Mouse (Mus musculus) layer of hippocampus, adult 8-10 months (tissue): ENCODE results near the gene Zmynd19. TPM values are rescaled to one million over a fixed set of nuclear protein-coding genes. Genes with fewer than 3 reads are reported as not detected.
"Not testable (repeated sequence)": the region's sequence is repeated elsewhere in the genome, so short reads cannot be mapped to it uniquely, and the experiment has no call there.

ENCODE experiments used
- DNase-seq, 2 experiments: peaks; one replicate each; pipeline ENCODE4 v3.0.0; 2022; ENCODE audit warnings: low spot score in 2 of 2
- total RNA-seq, 4 experiments: library from RNA; stranded (reverse); gene quantifications; 2 replicates each; pipeline ENCODE4 v1.2.4; 2022

Zmynd19 gene
- total RNA-seq, 4 experiments from 2014 or later = 31.0 to 38.0 (median 35.3) TPM

DNA sequence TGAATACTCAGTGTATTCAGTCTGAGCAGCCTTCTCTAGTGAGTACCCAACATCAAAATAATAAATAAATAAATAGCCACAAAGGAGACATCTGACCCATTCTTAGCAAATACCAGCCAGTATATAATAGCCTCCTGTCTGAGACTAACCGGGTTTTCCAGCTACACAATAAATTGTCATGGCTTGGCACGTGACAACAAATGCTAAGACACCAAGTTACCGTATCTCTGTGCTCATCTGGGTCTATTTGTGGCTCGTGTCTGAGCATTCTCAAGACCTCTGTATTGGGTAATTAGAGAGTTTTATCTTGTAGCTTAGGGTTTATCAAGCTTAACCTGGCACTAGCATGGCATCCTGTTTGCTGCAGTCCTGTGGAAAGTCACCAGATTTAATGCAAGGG lies 7.5 kb upstream of the Zmynd19 start:
- DNase-seq = no peak

DNA sequence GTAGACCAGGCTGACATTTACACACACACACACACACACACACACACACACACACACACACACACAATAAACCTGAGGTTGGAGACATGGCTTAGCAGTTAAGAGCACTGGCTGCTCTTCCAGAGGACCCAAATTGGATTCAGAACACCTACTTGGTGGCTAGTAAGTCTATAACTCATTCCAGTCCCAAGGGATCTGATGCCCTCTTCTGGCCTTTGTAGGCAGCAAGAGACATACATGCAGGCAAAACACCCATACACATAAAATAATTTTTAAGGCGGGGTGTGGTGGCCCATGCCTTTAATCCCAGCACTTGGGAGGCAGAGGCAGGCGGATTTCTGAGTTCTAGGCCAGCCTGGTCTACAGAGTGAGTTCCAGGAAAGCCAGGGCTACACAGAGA lies 5.3 kb upstream of the Zmynd19 start:
- not testable (repeated sequence) for DNase-seq

DNA sequence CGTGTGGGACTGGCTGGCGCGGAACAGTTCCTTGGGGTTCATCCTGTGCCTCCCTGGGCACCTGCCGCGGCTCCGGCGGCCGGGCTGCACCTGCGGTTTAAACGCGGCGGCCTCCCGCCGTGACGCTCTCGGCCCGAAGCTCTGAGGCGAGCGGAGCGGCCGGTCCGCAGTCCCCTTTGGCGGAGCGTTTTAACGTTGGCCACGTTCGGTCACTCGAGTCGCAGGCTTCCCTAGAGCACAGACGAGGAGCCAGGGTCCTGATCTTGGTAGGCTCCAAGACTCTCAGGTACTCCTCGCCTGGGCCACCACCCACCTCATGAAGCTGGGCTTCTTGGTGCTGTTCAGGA lies 570 bp downstream of the Zmynd19 start:
- DNase-seq = no peak

DNA sequence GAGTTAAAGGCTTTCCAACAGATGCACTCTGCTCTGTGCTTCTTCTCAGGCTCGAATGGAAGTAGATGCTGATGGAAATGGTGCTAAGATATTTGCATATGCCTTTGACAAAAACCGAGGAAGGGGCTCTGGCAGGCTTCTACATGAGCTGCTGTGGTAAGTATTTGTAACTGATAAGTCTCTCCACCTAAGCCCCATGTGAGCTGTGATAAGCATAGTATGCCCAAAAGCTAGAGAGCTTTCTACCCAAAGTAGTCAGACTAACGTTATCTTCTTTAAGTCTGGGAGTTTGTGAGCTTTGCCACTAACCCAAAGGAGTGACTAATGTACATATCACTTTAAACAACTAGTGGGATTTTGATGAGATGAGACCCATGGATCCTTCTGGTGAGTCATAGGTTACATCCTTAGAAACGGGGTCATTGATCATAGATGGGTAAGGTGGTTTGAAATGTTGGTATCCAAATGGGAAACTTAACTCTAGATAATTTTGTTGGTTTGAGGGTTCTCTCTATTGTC lies 3.0 kb downstream of the Zmynd19 start:
- no peak for DNase-seq

DNA sequence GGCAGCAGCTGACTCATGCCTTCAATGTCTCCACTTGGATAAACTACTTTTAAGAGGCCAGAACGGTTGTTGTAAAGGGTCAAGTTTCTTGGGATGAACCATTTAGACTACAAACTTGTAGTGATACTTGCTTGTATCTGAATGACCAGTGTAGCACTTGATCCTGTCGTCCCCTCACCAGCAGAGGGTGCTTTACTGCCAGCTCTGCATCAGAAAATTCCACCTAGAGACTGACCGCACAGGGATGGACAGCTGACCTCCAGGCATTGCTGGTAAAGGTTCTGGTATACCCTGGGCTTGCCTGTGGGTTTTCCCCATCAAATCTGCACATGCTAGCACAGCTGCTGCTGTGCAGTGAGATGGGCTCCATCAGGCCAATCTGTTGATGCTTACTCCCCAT lies 11.3 kb downstream of the Zmynd19 start:
- DNase-seq = no peak

DNA sequence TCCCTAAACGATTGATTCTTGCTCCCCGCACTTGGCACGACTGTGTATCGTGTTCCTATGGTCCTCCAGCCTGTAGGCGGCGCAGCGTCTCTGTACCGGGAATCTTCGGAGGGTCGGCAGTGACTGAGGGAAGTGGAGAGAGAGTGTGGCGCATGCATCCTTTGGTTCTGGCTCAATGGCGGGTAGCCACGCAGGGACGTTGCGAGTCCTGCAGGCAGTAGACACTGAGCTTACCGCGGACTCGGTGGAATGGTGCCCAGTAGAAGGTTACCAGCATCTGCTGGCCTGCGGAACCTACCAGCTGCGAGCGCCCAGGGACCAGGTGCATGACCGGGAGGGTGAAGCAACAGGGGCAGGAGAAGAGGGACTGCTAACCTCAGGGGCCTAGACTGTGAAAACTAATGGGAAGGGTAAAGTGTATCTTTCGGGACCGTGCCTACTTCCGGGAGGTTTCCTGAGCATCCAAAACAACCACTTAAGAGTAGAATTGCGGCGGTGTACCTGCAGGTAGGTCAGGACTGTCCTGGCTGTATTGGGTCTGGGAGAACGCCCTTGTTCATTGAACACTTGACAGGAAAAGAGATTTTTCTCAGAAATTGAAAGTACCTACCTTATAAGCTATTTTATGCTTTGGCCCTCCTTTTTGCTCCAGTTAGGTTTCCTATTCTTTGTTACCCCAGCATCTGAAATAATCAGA lies 12.9 kb downstream of the Zmynd19 start, which contains the start of gene Dph7:
Dph7 (plus strand) TSS at position 97 of the 697 bp plus-strand sequence.
- peak; percentile 79 to 89 for DNase-seq

DNA sequence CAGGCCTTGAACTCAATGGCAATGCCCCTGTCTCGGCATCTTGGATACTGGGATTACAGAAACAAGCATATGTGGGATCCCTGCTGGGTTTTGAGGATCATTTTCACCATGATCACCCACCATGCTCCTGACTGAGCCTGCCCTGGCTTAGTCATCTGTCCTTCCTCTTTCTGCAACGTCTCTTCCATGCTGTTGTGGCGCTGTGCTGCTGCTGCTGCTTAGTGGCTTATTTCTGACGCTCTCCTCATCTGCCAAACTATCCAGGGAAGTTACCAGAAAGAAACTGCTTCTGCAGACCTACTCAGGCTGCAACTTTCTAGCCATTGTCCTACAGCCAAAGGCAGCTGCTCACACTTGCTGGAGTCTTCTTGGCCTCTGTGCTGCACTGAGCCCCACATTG lies 20.8 kb downstream of the Zmynd19 start:
- DNase-seq = no peak

DNA sequence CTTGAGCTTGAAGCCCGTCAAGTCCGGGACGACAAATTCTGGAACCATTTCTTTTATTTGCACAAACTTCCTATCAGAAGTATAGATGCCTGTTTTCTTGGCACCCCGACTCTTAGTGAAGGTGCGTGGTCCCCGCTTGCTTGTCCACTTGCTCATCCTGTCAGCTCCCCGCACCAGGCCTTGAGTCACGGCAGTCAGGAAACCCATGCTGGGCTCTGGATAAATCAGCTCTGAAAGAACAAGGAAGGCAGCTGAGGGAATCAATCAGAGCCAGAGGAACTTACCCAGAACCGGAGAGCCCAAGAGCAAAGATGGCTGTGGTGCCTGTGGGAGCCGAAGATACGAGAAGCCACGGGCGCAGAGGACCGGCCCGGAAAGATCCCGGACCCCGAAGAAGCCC lies 24.9 kb downstream of the Zmynd19 start:
- peak in 1 of 2 experiments; percentile 18 for DNase-seq

DNA sequence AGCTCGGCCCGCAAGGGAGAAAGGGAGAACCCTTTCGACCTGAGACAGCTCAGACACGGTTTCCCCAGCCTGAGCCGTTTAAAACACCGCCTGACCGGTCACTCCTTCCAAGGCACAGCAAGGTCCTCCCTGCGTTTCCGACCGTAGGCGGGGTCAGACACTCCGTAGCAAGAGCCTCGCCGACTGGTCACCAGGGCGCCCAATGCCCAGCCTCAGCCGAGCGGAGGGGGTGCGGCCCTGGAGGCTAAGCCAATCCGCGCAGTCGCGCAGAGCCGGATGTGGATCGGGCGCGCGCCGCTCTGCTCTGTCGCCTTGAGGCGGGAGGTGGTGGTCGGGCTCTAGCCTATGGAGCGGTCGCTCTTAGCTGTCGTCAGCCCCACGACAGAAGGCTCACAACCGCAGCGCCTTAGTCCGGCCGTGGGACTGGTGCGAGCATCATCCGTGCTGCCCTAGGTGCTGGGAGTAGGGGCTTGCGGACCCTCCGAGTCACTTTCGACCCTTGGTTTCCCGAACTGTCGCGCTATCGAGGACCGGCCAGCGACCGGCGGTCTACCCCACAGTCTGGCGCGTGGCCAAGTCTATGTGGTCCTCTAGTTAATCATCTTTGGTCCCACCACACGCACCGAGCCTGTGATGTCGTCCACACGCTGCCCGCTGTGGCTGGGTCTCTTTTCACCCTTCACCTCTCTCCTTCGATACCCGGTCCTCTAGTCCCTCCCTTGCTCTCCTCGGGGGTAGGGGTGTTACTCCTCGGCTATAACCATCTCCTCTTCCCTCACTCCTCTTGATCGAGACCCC lies 25.5 kb downstream of the Zmynd19 start, which contains the start of gene Mrpl41:
Mrpl41 (minus strand) TSS at position 193 of the 798 bp plus-strand sequence.
- DNase-seq = peak; percentile 95 to 96

DNA sequence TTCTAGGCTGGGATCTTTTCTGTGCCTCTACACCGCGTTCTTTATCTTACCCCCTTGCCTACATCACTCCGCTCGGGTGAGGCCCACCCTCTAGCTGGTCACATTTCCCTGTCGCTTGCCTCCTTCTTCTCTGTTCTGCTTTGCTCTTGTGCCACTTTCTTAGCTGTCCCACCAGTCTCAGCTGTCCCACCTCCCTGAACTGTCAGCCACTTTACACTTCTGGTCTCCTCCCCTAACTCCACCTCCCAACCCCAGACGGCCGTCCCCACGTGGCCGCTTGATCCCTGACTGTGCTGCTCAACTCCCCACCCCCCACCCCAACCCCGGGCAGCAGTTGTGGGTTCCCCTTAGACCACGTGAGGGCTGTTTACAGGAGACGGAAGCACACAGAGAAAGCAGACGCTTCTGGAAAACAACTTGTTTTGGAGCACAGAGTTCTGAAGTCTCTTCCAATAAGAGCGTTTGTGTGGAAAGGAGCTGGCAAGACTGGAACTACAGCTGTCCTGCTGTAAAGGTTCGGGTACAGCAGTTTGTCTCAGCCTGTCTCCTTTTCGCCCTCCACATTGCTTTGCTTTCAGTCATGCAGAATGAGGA lies 26.2 kb downstream of the Zmynd19 start, which contains the start of gene Pnpla7:
Pnpla7 (plus strand) TSS at position 330 of the 594 bp plus-strand sequence.
- DNase-seq = peak; percentile 45 to 56

DNA sequence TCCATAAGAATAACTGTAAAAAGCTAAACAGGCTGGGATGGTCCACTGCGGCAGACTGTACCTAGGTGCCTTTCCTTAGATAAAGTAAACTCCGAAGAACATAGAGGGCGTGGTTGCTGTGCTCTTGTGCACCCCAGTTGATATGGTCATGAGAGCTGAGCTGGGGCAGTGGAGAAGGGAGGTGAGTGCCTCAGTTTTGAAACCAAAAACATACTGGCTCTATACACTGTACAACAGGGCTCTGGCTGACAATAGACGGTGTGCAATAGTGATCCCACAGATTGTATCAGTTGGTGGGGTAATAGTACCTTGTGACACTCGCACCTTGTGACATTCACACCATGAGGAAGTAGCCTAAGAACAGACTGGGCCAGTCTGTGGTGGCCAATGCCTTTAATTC lies 27.4 kb downstream of the Zmynd19 start:
- DNase-seq = no peak

DNA sequence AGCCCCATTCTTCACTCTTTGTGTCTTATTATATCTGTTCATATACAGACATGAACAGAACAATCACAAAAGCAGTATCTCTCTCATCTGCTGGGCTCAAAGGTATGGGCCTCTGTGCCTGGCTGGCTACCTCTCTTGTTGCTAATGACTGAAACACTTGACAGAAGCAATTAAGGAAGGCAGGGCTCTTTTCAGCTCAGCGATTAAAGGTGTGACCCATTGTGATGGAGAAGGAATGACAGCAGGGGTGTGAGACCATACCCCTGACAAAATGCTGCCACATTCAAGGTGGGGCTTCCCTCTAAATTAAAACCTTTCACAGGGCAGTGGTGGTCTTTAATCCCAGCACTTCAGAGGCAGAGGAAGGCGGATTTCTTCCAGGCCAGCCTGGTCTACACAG lies 38.2 kb downstream of the Zmynd19 start:
- DNase-seq = no peak

DNA sequence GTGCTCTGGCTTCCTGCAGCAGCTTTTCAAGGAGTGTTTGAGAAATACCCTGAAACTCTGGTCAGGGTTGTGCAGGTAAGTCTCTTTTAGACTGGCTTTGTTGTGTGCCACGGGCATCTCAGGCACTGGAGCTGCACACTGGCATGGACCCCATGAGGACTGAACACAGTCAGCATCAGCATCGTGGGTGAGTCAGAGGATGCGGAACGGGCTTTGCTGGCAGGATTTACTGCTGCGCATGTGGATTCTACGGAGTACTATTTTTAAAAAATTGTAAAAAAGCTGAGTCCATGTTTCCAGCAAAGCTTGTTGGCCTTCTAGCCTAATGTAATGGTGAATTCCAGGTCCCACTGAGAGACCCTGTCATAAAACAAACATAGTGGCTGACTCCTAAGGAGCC lies 45.7 kb downstream of the Zmynd19 start:
- peak in 1 of 2 experiments; percentile 51 for DNase-seq

DNA sequence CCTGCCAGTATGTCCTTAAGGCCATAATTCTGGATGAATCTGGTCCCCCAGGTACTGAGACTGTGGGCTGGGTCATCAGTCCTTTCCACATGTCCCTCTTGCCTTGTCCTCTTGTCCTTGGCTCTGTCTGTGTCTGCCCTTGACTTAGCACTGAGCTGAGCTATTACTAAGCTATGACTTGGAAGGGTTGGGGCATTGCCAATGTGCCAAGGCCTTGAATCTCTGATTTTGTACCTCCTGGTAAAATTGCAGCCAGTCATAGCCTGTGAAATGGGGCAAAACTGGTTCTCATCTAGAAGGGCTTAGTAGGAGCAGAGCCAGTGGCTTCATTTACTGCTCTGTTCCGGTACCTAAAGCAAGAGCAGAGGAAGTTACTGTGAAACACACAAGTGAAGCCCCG lies 46.9 kb downstream of the Zmynd19 start:
- DNase-seq = no peak

DNA sequence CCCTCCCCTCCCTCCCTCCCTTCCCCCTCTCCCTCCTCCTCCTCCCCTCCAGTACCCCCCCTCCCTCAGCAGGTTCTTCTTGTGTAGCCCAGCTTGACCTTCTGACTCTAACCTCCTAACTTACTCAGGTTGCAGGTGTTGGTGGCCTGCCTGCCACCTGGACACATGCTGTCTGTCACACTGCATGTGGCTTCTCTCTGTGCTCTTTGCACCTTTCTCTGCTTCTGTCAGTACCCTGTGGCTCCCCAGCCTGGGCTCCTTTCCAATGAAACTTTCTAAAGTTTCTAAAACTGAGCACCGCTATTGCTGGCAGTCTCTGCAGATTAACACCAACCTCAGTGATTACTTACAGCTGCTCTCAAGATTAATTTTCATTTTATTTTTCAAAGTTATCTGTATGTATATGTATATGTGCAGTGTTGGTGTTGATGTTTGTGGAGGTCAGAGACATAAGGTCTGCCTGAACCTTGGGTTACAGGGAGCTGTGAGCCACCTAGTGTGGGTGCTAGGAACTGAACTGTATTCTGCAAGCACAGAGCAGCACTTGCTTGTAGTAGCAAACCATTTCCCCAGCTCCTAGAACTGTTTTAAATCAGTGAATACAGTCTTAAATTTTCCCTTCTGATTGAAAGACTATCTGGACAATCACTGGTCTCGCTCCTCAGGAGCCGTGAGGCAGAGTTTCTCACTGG lies 51.1 kb downstream of the Zmynd19 start:
- no peak for DNase-seq

DNA sequence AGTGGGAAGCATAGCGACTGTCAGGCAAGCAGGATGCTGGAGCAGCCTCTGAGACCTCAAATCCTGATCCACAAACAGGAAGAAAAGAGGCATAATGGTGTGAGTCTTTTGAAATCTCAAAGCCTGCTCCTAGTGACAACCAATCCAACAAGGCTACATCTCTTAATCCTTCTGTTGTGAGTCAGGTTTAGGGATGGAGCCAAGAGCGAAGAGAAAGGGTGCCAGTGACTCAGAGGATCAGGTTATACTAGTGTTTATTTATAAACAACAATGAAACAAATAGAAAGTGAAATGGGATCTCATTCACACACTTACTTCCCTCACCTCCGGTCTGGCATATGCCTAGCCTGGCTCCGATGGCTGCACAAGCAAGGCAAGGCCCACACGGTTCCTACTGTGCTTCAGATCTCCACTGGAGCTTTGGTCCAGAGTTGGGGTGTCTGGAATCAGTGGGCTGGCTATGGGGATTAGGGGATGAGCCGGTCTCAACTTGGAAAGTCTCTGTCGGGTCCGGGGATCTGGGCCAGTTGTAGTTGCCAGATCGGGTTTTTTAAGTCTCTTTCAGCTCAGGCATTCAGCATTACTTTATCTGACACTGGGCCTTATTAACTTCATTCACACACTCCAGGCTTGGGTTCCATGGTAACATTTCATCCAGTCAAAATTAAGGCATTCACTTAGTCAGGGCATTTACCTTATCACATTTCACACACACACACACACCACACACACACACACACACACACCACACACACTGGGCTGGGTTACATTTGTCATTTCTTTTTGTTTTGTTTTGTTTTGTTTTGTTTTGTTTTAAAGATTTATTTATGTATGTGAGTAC lies 54.6 kb downstream of the Zmynd19 start:
- DNase-seq = no peak

DNA sequence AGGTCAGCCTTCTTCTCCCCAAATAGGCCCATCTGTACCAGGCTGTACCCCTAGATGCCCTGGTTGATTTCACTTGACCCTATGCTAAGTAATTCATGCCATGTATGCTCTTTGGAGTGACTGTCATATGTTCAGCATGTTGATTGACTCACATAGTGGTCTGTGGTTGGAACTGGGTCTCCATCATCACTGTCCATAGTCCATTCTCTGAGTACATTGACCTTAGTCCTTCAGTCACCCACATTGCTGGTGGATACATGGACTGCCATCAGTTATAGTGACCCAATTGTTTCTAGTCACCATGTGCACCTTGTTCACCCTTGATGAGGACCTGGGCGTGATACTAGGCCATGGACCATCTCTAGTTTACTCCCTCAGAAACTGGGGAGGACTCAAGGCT lies 57.2 kb downstream of the Zmynd19 start:
- DNase-seq = no peak

DNA sequence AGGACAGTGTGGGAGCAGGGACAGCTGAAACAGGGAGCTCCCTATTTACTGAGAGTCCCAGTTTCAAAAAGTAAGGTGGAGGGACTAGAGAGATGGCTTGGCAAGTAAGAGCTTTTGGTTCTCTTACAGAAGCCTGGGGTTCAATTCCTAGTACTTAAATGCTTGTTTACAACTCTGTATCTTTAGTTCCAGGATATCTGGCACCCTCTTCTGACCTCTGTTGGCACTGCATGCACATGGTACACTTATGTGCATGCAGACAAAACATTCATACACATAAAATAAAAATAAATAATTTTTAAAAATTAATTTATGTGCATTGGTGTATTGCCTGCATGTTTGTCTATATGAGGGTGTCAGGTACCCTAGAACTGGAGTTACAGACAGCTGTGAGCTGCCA lies 58.7 kb downstream of the Zmynd19 start:
- DNase-seq = no peak
